Mouse (Mus musculus): ENCODE measurements at regions not wholly inside any gene's neighbourhood (a gene's known extent, or its start where the extent isn't known, plus 50 kb on each side); places are given as distances from the start of the nearest gene placed in this dataset.
A peak's percentile ranks its signal among the peaks of the same experiment; 100 is the strongest.

- Histone ChIP-seq H3K4me2 (ENCODE audit: low read depth, low read length) (no peak overlapping the region), H3K4me1 (ENCODE audit: insufficient read depth) (no peaks in the 10 kb centered on the region), H3K27me3 (ENCODE audit: insufficient read depth, low read length) (no peaks in the 10 kb centered on the region), H3K27ac (ENCODE audit: low read depth) (no peak overlapping the region), H3K36me3 (replicated peaks; ENCODE audit: insufficient read depth, low read length) (no peaks in the 10 kb centered on the region), H3K9me3 (ENCODE audit: low read length) (no peaks in the 10 kb centered on the region), H3K4me3 (ENCODE audit: low read depth, low read length) (no peak overlapping the region), H3K9ac (replicated peaks) (no peak overlapping the region)
- ATAC-seq, result no peak
- 71% methylated on average over 8 of the region's 8 CpGs for WGBS (ENCODE audit: insufficient replicate concordance)
- no peak for DNase-seq
- TF ChIP-seq EP300 (IDR thresholded peaks at IDR 0.05; ENCODE audit: low read depth), result no peak
- TF ChIP-seq CTCF (IDR thresholded peaks at IDR 0.05; ENCODE audit: low read depth), result no peak
Observed at GRCm38 (mm10) chr11:89932231-89932865, 70.3 kb downstream of the Pctp start.

GRCm38 (mm10) chr11:89929115-89929988 is 73.3 kb downstream of the Pctp start:
- TF ChIP-seq EP300 (IDR thresholded peaks at IDR 0.05; ENCODE audit: low read depth) (no peak), CTCF (IDR thresholded peaks at IDR 0.05; ENCODE audit: low read depth) (no peak)
- peaks cover 3% of the 10 kb centered on the region; the same call in 1 of the 2 replicates for H3K27me3 ChIP-seq (ENCODE audit: insufficient read depth, low read length)
- ATAC-seq (no peak), DNase-seq (no peak)
- no peak overlapping the region for H3K4me2 ChIP-seq (ENCODE audit: low read depth, low read length)
- WGBS (ENCODE audit: insufficient replicate concordance), result 65% methylated on average over 12 of the region's 12 CpGs
- H3K9me3 ChIP-seq (ENCODE audit: low read length), result no peaks in the 10 kb centered on the region
- H3K4me1 ChIP-seq (ENCODE audit: insufficient read depth), result no peaks in the 10 kb centered on the region
- no peak overlapping the region for H3K27ac ChIP-seq (ENCODE audit: low read depth)
- no peak overlapping the region for H3K9ac ChIP-seq (replicated peaks)
- H3K36me3 ChIP-seq (replicated peaks; ENCODE audit: insufficient read depth, low read length), result no peaks in the 10 kb centered on the region
- H3K4me3 ChIP-seq (ENCODE audit: low read depth, low read length), result no peak overlapping the region

- ATAC-seq (no peak), DNase-seq (no peak)
- no peaks in the 10 kb centered on the region for H3K36me3 ChIP-seq (replicated peaks; ENCODE audit: insufficient read depth, low read length)
- TF ChIP-seq CTCF (IDR thresholded peaks at IDR 0.05; ENCODE audit: low read depth) (no peak), EP300 (IDR thresholded peaks at IDR 0.05; ENCODE audit: low read depth) (no peak)
- peaks cover 3% of the 10 kb centered on the region; the same call in 1 of the 2 replicates for H3K27me3 ChIP-seq (ENCODE audit: insufficient read depth, low read length)
- no peaks in the 10 kb centered on the region for H3K9me3 ChIP-seq (ENCODE audit: low read length)
- H3K9ac ChIP-seq (replicated peaks), result no peak overlapping the region
- no peak overlapping the region for H3K4me2 ChIP-seq (ENCODE audit: low read depth, low read length)
- no peak overlapping the region for H3K27ac ChIP-seq (ENCODE audit: low read depth)
- WGBS (ENCODE audit: insufficient replicate concordance), result 77% methylated on average over 3 of the region's 3 CpGs
- H3K4me3 ChIP-seq (ENCODE audit: low read depth, low read length), result no peak overlapping the region
- H3K4me1 ChIP-seq (ENCODE audit: insufficient read depth), result no peaks in the 10 kb centered on the region
Observed at GRCm38 (mm10) chr11:89927483-89928156, 75.1 kb downstream of the Pctp start.

GRCm38 (mm10) chr11:89922551-89922950 is 80.1 kb downstream of the Pctp start:
- TF ChIP-seq CTCF (IDR thresholded peaks at IDR 0.05; ENCODE audit: low read depth) (no peak), EP300 (IDR thresholded peaks at IDR 0.05; ENCODE audit: low read depth) (no peak)
- H3K4me3 ChIP-seq (ENCODE audit: low read depth, low read length), result no peak overlapping the region

GRCm38 (mm10) chr11:89921146-89921545 is 81.5 kb downstream of the Pctp start:
- H3K27ac ChIP-seq (ENCODE audit: low read depth), result no peak overlapping the region

More at GRCm38 (mm10) chr11:89922551-89922950, 80.1 kb downstream of the Pctp start:
- H3K4me1 ChIP-seq (ENCODE audit: insufficient read depth), result no peaks in the 10 kb centered on the region
- no peaks in the 10 kb centered on the region for H3K36me3 ChIP-seq (replicated peaks; ENCODE audit: insufficient read depth, low read length)
- WGBS (ENCODE audit: insufficient replicate concordance), result 68% methylated on average over 6 of the region's 6 CpGs
- H3K27ac ChIP-seq (ENCODE audit: low read depth), result no peak overlapping the region
- ATAC-seq (no peak), DNase-seq (no peak)
- H3K27me3 ChIP-seq (ENCODE audit: insufficient read depth, low read length), result peaks cover 7% of the 10 kb centered on the region; the same call in 1 of the 2 replicates
- no peaks in the 10 kb centered on the region for H3K9me3 ChIP-seq (ENCODE audit: low read length)
- no peak overlapping the region for H3K9ac ChIP-seq (replicated peaks)
- no peak overlapping the region for H3K4me2 ChIP-seq (ENCODE audit: low read depth, low read length)

GRCm38 (mm10) chr11:89915795-89916194 is 86.9 kb downstream of the Pctp start:
- no peaks in the 10 kb centered on the region for H3K4me1 ChIP-seq (ENCODE audit: insufficient read depth)
- ATAC-seq, result no peak
- no peak overlapping the region for H3K9ac ChIP-seq (replicated peaks)
- WGBS (ENCODE audit: insufficient replicate concordance), result 67% methylated on average over 4 of the region's 4 CpGs
- no peak for DNase-seq
- no peak overlapping the region for H3K27ac ChIP-seq (ENCODE audit: low read depth)
- 0 out of 2 replicates have a peak, but pooled peaks cover 2% of the 10 kb centered on the region for H3K27me3 ChIP-seq (ENCODE audit: insufficient read depth, low read length)
- no peak overlapping the region for H3K4me2 ChIP-seq (ENCODE audit: low read depth, low read length)
- H3K36me3 ChIP-seq (replicated peaks; ENCODE audit: insufficient read depth, low read length), result no peaks in the 10 kb centered on the region
- no peak for TF ChIP-seq EP300 (IDR thresholded peaks at IDR 0.05; ENCODE audit: low read depth)
- TF ChIP-seq CTCF (IDR thresholded peaks at IDR 0.05; ENCODE audit: low read depth), result no peak
- H3K4me3 ChIP-seq (ENCODE audit: low read depth, low read length), result no peak overlapping the region
- H3K9me3 ChIP-seq (ENCODE audit: low read length), result no peaks in the 10 kb centered on the region

More at GRCm38 (mm10) chr11:89921146-89921545, 81.5 kb downstream of the Pctp start:
- Histone ChIP-seq H3K27me3 (ENCODE audit: insufficient read depth, low read length) (peaks cover 9% of the 10 kb centered on the region; the same call in 1 of the 2 replicates), H3K36me3 (replicated peaks; ENCODE audit: insufficient read depth, low read length) (no peaks in the 10 kb centered on the region), H3K4me1 (ENCODE audit: insufficient read depth) (no peaks in the 10 kb centered on the region), H3K9me3 (ENCODE audit: low read length) (no peaks in the 10 kb centered on the region), H3K4me3 (ENCODE audit: low read depth, low read length) (no peak overlapping the region), H3K9ac (replicated peaks) (no peak overlapping the region), H3K4me2 (ENCODE audit: low read depth, low read length) (no peak overlapping the region)
- no peak for DNase-seq
- ATAC-seq, result no peak
- WGBS (ENCODE audit: insufficient replicate concordance), result 59% methylated on average over 6 of the region's 6 CpGs
- TF ChIP-seq EP300 (IDR thresholded peaks at IDR 0.05; ENCODE audit: low read depth) (no peak), CTCF (IDR thresholded peaks at IDR 0.05; ENCODE audit: low read depth) (peak; percentile 53)
